9 mouse cellular contexts compared by ENCODE assay signal in genomic region chr11:95118505-95118904, GRCm38 (mm10). TPM values are rescaled to one million over a fixed set of nuclear protein-coding genes. Genes with fewer than 3 reads are reported as not detected.
DNase-seq lines count a peak whose midpoint lies in the region; ATAC-seq lines count a peak whose summit lies in the region.
"Had no signal": no experiment of that assay in that cellular context is flagged by ENCODE, and none has a peak within 500 bp of the region (broad histone marks: within the 10 kb centered on the region; RNA-seq: fewer than 3 reads in every experiment).

No protein-coding gene starts in this region.

- no peak for ATAC-seq in forebrain, embryonic 12.5 days (ENCODE audit: low FRiP score)
- ATAC-seq in limb, embryonic 11.5 days (ENCODE audit: insufficient number of reproducible peaks, low FRiP score, low TSS enrichment, low read depth) = no peak

- no peaks in the 10 kb centered on the region for H3K36me3 ChIP-seq in forebrain, embryonic 10.5 days (replicated peaks)
- H3K36me3 ChIP-seq in forebrain, embryonic 12.5 days (replicated peaks) = no peaks in the 10 kb centered on the region
- no peaks in the 10 kb centered on the region for H3K36me3 ChIP-seq in limb, embryonic 11.5 days (ENCODE audit: control insufficient read depth, insufficient read depth, low read length)
- H3K36me3 ChIP-seq: lung, embryonic 15.5 days had no signal

- peak; percentile 77 for DNase-seq in forebrain, embryonic 10.5 days (ENCODE audit: extremely low spot score, low spot score)
- DNase-seq in c-Kit-positive CD71-positive TER-119-negative erythroid progenitor cells, embryonic 14.5 days (ENCODE audit: low read depth) = peak; percentile 21
- peak; percentile 81 for DNase-seq in forelimb bud, embryonic 11.5 days (ENCODE audit: low read depth, low spot score)
- peak; percentile 80 for DNase-seq in kidney, adult 18-20 months
- DNase-seq in limb, embryonic 11.5 days (ENCODE audit: low spot score) = peak; percentile 87
- peak; percentile 69 for DNase-seq in neural tube, embryonic 10.5 days (ENCODE audit: extremely low spot score, low spot score)
- peak; percentile 20 to 39 for DNase-seq in thymus, adult 18-20 months

- no peak overlapping the region for H3K9ac ChIP-seq in forebrain, embryonic 12.5 days
- H3K9ac ChIP-seq in limb, embryonic 11.5 days (ENCODE audit: low read length) = no peak overlapping the region
- H3K9ac ChIP-seq: lung, embryonic 15.5 days had no signal

- no peak overlapping the region for H3K4me2 ChIP-seq in forebrain, embryonic 12.5 days
- H3K4me2 ChIP-seq in limb, embryonic 11.5 days (ENCODE audit: low read depth, severe bottlenecking) = no peak overlapping the region
- H3K4me2 ChIP-seq: lung, embryonic 15.5 days had no signal

- no peak overlapping the region for H3K27ac ChIP-seq in forebrain, embryonic 10.5 days
- H3K27ac ChIP-seq in forebrain, embryonic 12.5 days = no peak overlapping the region
- no peak overlapping the region for H3K27ac ChIP-seq in limb, embryonic 11.5 days (replicated peaks; ENCODE audit: low read depth, low read length)
- H3K27ac ChIP-seq: lung, embryonic 15.5 days had no signal

- 5% methylated on average over 8 of the region's 8 CpGs for WGBS in forebrain, embryonic 10.5 days
- 4% methylated on average over 8 of the region's 8 CpGs for WGBS in forebrain, embryonic 12.5 days
- WGBS in limb, embryonic 11.5 days = 5% methylated on average over 8 of the region's 8 CpGs

- peaks cover 42% of the 10 kb centered on the region for H3K4me1 ChIP-seq in forebrain, embryonic 10.5 days
- peaks cover 24% of the 10 kb centered on the region for H3K4me1 ChIP-seq in forebrain, embryonic 12.5 days
- H3K4me1 ChIP-seq in limb, embryonic 11.5 days (ENCODE audit: control insufficient read depth, insufficient read depth, low read length) = peaks cover 16% of the 10 kb centered on the region

- H3K27me3 ChIP-seq in forebrain, embryonic 10.5 days (ENCODE audit: poor library complexity, severe bottlenecking) = peaks cover 66% of the 10 kb centered on the region
- peaks cover 75% of the 10 kb centered on the region for H3K27me3 ChIP-seq in forebrain, embryonic 12.5 days
- peaks cover 53% of the 10 kb centered on the region for H3K27me3 ChIP-seq in limb, embryonic 11.5 days (ENCODE audit: control insufficient read depth, insufficient read depth, low read length)

- 0 out of 2 replicates have a peak overlapping the region, but pooled peaks have one; percentile 4 for H3K4me3 ChIP-seq in forebrain, embryonic 10.5 days
- no peak overlapping the region for H3K4me3 ChIP-seq in forebrain, embryonic 12.5 days (replicated peaks)
- no peak overlapping the region for H3K4me3 ChIP-seq in limb, embryonic 11.5 days (ENCODE audit: low read depth, low read length)
- H3K4me3 ChIP-seq: lung, embryonic 15.5 days had no signal

- H3K9me3 ChIP-seq in forebrain, embryonic 10.5 days = no peaks in the 10 kb centered on the region
- no peaks in the 10 kb centered on the region for H3K9me3 ChIP-seq in forebrain, embryonic 12.5 days
- no peaks in the 10 kb centered on the region for H3K9me3 ChIP-seq in limb, embryonic 11.5 days (ENCODE audit: control insufficient read depth, low read length)
- H3K9me3 ChIP-seq: lung, embryonic 15.5 days had no signal

RNA-seq across cellular contexts. Expression of gene Dlx3, which starts 1.4 kb away (rescaled TPM):
- 3.5 and 3.6 TPM in 2 replicates for polyA plus RNA-seq in forebrain, embryonic 10.5 days (2016; fragmentation: Nextera tagmentation; extraction: Ambion mirVana)
- 1.0 and 1.1 TPM in 2 replicates for polyA plus RNA-seq in forebrain, embryonic 12.5 days (2016; fragmentation: Nextera tagmentation; extraction: Ambion mirVana)
- polyA plus RNA-seq in limb, embryonic 11.5 days (2014; fragmentation: Nextera tagmentation; extraction: Ambion mirVana) = 5.4 and 6.7 TPM in 2 replicates

RNA-seq across cellular contexts. Expression of gene Dlx4, which starts 27.6 kb away (rescaled TPM):
- polyA plus RNA-seq in forebrain, embryonic 10.5 days (2016; fragmentation: Nextera tagmentation; extraction: Ambion mirVana) = 0.21 and 0.26 TPM in 2 replicates
- polyA plus RNA-seq in forebrain, embryonic 12.5 days (2016; fragmentation: Nextera tagmentation; extraction: Ambion mirVana) = 0.20 TPM in 1 of 2 replicates, not detected in the other
- polyA plus RNA-seq in limb, embryonic 11.5 days (2014; fragmentation: Nextera tagmentation; extraction: Ambion mirVana) = 0.40 and 0.80 TPM in 2 replicates

RNA-seq across cellular contexts. Expression of gene Itga3, which starts 41.9 kb away (rescaled TPM):
- polyA plus RNA-seq in forebrain, embryonic 10.5 days (2016; fragmentation: Nextera tagmentation; extraction: Ambion mirVana) = 5.5 and 6.5 TPM in 2 replicates
- 3.8 and 5.2 TPM in 2 replicates for polyA plus RNA-seq in forebrain, embryonic 12.5 days (2016; fragmentation: Nextera tagmentation; extraction: Ambion mirVana)
- polyA plus RNA-seq in limb, embryonic 11.5 days (2014; fragmentation: Nextera tagmentation; extraction: Ambion mirVana) = 5.7 and 6.8 TPM in 2 replicates

Comparison
In these comparisons a context has a peak if more than half of its experiments do, and no peak if none do; other contexts are left out.
1. DNase-seq: peak in every context shown above with its lines; median percentile 87 in limb, embryonic 11.5 days; 81 in forelimb bud, embryonic 11.5 days; 80 in kidney, adult 18-20 months; 77 in forebrain, embryonic 10.5 days; 69 in neural tube, embryonic 10.5 days; 30 in thymus, adult 18-20 months; 21 in c-Kit-positive CD71-positive TER-119-negative erythroid progenitor cells, embryonic 14.5 days.